Mouse (Mus musculus): ENCODE data around the gene Kif26a. TPM values are rescaled to one million over a fixed set of nuclear protein-coding genes. Genes with fewer than 3 reads are reported as not detected.

Gene Kif26a
- total and polyA plus RNA-seq, 3 experiments, result 7.3 to 12.0 (median 10.7) TPM

DNA sequence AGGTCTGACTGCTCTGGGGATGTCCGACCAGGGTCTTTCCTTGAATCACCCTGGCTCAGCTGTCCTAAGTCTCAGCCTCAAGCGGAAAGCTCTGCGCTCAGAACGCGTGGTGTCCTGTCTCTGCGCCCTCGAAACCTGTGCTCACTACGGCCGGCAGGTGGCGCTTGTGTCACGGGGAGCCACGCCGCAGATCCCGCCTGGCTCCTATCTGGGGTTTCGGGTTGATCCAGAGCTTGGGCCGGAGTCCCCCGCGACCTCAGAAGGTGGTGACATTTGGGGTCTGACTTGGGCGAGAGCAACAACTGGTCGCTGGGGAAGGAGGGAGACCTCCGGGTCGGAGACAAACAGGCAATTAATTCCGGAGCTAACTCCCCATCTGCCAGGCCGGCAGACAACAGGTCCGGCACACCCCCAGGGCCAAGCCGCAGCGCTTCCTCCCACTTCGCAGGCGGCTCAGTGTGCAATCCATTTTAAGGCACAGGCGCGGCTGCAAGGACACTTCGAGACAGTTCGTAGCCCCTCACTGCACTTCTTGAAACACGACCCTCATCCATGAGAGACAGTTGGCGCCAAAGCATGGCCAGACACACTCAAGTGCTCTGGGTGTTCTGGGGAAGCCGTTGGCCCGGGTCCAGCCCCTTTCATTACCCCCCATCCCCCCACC, 665 bp upstream of the Kif26a start:
- peak overlapping the region; percentile 77 for H3K4me3 ChIP-seq
- H3K27me3 ChIP-seq (ENCODE audit: control insufficient read depth, insufficient read depth, low read length), result peaks cover 8% of the 10 kb centered on the region; the same call in 1 of the 2 replicates
- 1% methylated on average over 37 of the region's 37 CpGs for WGBS
- TF ChIP-seq CTCF (IDR thresholded peaks at IDR 0.05) (0 out of 2 replicates have a peak, but pooled peaks have one; percentile 99), POLR2A (IDR thresholded peaks at IDR 0.05; ENCODE audit: insufficient read depth, low read depth, low read length) (no peak), EP300 (IDR thresholded peaks at IDR 0.05; ENCODE audit: insufficient read depth, low read depth, low read length) (peak; percentile 72; the same call in 1 of the 2 replicates)
- H3K9ac ChIP-seq (ENCODE audit: low read depth, low read length), result peak overlapping the region; percentile 30; the same call in 1 of the 2 replicates
- H3K4me1 ChIP-seq (ENCODE audit: control insufficient read depth, insufficient read depth, low read length), result peaks cover 4% of the 10 kb centered on the region; the same call in 1 of the 2 replicates
- 0 out of 2 replicates have a peak, but pooled peaks cover 1% of the 10 kb centered on the region for H3K79me2 ChIP-seq (replicated peaks; ENCODE audit: control insufficient read depth, insufficient read depth, low read length)
- H3K27ac ChIP-seq, result peak overlapping the region; percentile 93; the same call in 1 of the 2 replicates
- intact Hi-C loops (cut with DNase I), result loop anchor here (1.0 to 10.0 kb wide), 8 partner anchors 55 to 398 kb away; no protein-coding TSS in a partner anchor
- DNase-seq, result peak; percentile 87 to 92
- no peaks in the 10 kb centered on the region for H3K36me3 ChIP-seq (ENCODE audit: control insufficient read depth, insufficient read depth, low read length)

DNA sequence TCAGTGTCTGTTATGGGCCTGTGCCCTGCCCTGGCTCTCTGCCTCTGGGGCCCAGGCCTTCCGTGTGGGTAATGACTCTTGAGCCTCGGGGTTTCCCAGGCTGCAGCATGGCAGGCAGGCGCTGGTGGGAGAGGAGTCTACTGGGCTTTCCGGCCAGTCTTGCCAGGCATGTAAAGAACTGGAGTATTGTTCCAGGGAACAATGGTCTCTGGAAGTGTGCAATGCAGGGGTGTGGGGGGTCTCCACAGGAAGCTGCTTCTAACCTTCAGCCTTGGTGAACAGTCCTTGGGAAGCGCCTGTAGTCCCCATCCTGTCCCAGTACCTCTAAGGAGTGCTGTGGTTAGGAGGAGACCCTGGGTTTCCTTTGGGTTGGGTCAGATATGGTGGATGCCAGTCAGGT, 1.4 kb downstream of the Kif26a start:
- peaks cover 7% of the 10 kb centered on the region for H3K4me1 ChIP-seq (ENCODE audit: control insufficient read depth, insufficient read depth, low read length)
- 0 out of 2 replicates have a peak, but pooled peaks have one; percentile 31 for TF ChIP-seq EP300 (IDR thresholded peaks at IDR 0.05; ENCODE audit: insufficient read depth, low read depth, low read length)
- 0 out of 2 replicates have a peak, but pooled peaks have one; percentile 35 for TF ChIP-seq POLR2A (IDR thresholded peaks at IDR 0.05; ENCODE audit: insufficient read depth, low read depth, low read length)
- TF ChIP-seq CTCF (IDR thresholded peaks at IDR 0.05), result no peak
- intact Hi-C loops (cut with DNase I), result loop anchor here (1.0 to 10.0 kb wide), 5 partner anchors 21 to 200 kb away; no protein-coding TSS in a partner anchor
- peak overlapping the region; percentile 98 for H3K9ac ChIP-seq (ENCODE audit: low read depth, low read length)
- peaks cover 8% of the 10 kb centered on the region; the same call in 1 of the 2 replicates for H3K27me3 ChIP-seq (ENCODE audit: control insufficient read depth, insufficient read depth, low read length)
- H3K4me3 ChIP-seq, result peak overlapping the region; percentile 77
- DNase-seq, result peak in 1 of 2 experiments; percentile 37
- WGBS, result 29% methylated on average over 5 of the region's 5 CpGs
- 0 out of 2 replicates have a peak, but pooled peaks cover 1% of the 10 kb centered on the region for H3K79me2 ChIP-seq (replicated peaks; ENCODE audit: control insufficient read depth, insufficient read depth, low read length)
- H3K36me3 ChIP-seq (ENCODE audit: control insufficient read depth, insufficient read depth, low read length), result no peaks in the 10 kb centered on the region
- H3K27ac ChIP-seq, result peak overlapping the region; percentile 93

GRCm38 (mm10) chr12:112150011-112150410, 4.0 kb downstream of the Kif26a start:
- H3K79me2 ChIP-seq (replicated peaks; ENCODE audit: control insufficient read depth, insufficient read depth, low read length), result 0 out of 2 replicates have a peak, but pooled peaks cover 1% of the 10 kb centered on the region
- no peak for TF ChIP-seq CTCF (IDR thresholded peaks at IDR 0.05)
- TF ChIP-seq EP300 (IDR thresholded peaks at IDR 0.05; ENCODE audit: insufficient read depth, low read depth, low read length), result no peak
- no peak for TF ChIP-seq POLR2A (IDR thresholded peaks at IDR 0.05; ENCODE audit: insufficient read depth, low read depth, low read length)
- no peak for DNase-seq

DNA sequence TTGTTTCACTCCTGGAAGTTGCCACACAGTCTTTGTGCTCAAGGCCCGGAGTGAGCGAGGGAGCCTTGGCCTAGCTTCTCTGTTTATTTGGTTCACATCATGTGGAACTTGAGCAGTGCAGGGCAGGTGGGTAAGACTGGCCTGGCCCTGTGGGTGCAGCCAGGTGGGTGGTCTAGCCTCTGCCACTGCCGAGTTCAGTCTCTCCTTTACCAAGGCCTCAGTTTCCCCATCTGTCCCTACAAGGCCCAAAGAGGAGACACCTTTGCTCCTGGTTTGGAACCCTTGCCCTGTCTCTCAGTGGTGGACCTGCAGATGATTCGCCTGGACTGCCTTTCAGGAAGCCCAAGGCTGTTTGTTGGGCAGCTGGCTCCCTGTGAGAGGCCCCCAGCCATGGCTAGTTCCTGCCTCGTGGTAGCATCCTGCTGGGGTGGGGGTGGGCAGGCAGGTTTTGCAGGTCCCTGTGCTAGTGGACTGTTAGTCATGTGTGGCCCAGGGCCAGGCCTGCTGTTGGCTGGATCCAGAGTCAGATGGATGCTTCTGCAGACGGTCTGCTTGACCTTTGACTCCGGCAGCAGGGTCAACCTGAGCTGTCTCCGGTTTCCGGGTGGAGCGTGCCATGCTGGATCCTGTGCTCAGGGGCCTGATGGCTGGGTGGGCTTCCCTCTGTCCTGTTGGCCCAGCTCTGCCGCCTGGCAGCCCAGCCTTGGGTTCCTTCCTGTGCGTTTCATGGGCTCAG, 5.4 kb downstream of the Kif26a start:
- no peak for TF ChIP-seq POLR2A (IDR thresholded peaks at IDR 0.05; ENCODE audit: insufficient read depth, low read depth, low read length)
- intact Hi-C loops (cut with DNase I), result no loop called here
- H3K4me3 ChIP-seq, result no peak overlapping the region
- peak overlapping the region; percentile 55 for H3K27ac ChIP-seq
- H3K36me3 ChIP-seq (ENCODE audit: control insufficient read depth, insufficient read depth, low read length), result no peaks in the 10 kb centered on the region
- 0 out of 2 replicates have a peak overlapping the region, but pooled peaks have one; percentile 7 for H3K9ac ChIP-seq (ENCODE audit: low read depth, low read length)
- 0 out of 2 replicates have a peak, but pooled peaks cover 1% of the 10 kb centered on the region for H3K79me2 ChIP-seq (replicated peaks; ENCODE audit: control insufficient read depth, insufficient read depth, low read length)
- peaks cover under 1% of the 10 kb centered on the region; the same call in 1 of the 2 replicates for H3K27me3 ChIP-seq (ENCODE audit: control insufficient read depth, insufficient read depth, low read length)
- 49% methylated on average over 12 of the region's 12 CpGs for WGBS
- DNase-seq, result peak; percentile 60 to 68
- peaks cover 22% of the 10 kb centered on the region for H3K4me1 ChIP-seq (ENCODE audit: control insufficient read depth, insufficient read depth, low read length)

More at GRCm38 (mm10) chr12:112150011-112150410, 4.0 kb downstream of the Kif26a start:
- no peaks in the 10 kb centered on the region for H3K36me3 ChIP-seq (ENCODE audit: control insufficient read depth, insufficient read depth, low read length)
- H3K27ac ChIP-seq, result peak overlapping the region; percentile 40
- H3K4me1 ChIP-seq (ENCODE audit: control insufficient read depth, insufficient read depth, low read length), result peaks cover 13% of the 10 kb centered on the region
- 38% methylated on average over 7 of the region's 7 CpGs for WGBS
- intact Hi-C loops (cut with DNase I), result no loop called here
- peak overlapping the region; percentile 13; the same call in 1 of the 2 replicates for H3K9ac ChIP-seq (ENCODE audit: low read depth, low read length)
- peaks cover 4% of the 10 kb centered on the region; the same call in 1 of the 2 replicates for H3K27me3 ChIP-seq (ENCODE audit: control insufficient read depth, insufficient read depth, low read length)
- H3K4me3 ChIP-seq, result no peak overlapping the region

- intact Hi-C loops (cut with DNase I), result no loop called here
- Histone ChIP-seq H3K9ac (ENCODE audit: low read depth, low read length) (no peak overlapping the region), H3K27me3 (ENCODE audit: control insufficient read depth, insufficient read depth, low read length) (no peaks in the 10 kb centered on the region), H3K36me3 (ENCODE audit: control insufficient read depth, insufficient read depth, low read length) (no peaks in the 10 kb centered on the region), H3K4me1 (ENCODE audit: control insufficient read depth, insufficient read depth, low read length) (peaks cover 22% of the 10 kb centered on the region), H3K79me2 (replicated peaks; ENCODE audit: control insufficient read depth, insufficient read depth, low read length) (0 out of 2 replicates have a peak, but pooled peaks cover 1% of the 10 kb centered on the region), H3K4me3 (no peak overlapping the region), H3K27ac (peak overlapping the region; percentile 55)
- WGBS, result 60% methylated on average over 6 of the region's 6 CpGs
- TF ChIP-seq POLR2A (IDR thresholded peaks at IDR 0.05; ENCODE audit: insufficient read depth, low read depth, low read length) (no peak), EP300 (IDR thresholded peaks at IDR 0.05; ENCODE audit: insufficient read depth, low read depth, low read length) (no peak), CTCF (IDR thresholded peaks at IDR 0.05) (no peak)
- no peak for DNase-seq
Observed at GRCm38 (mm10) chr12:112151980-112152362, 6.0 kb downstream of the Kif26a start.
